Mouse (Mus musculus) urinary bladder, postnatal 4 days (tissue): Measurements from ENCODE around the gene Camta1.
"Not testable (repeated sequence)": the region's sequence is repeated elsewhere in the genome, so short reads cannot be mapped to it uniquely, and the experiment has no call there.

Experiments
- DNase-seq, 2 experiments: peaks; one replicate each; pipeline ENCODE4 v3.0.0; 2021 to 2022; ENCODE audit warnings: low spot score in 2 of 2

The Camta1 gene

GRCm38 (mm10) chr4:150927789-150928188 lies 933.9 kb downstream of the Camta1 start:
- DNase-seq, result no peak

- DNase-seq, result no peak
Measured at GRCm38 (mm10) chr4:150926924-150927705, 934.6 kb downstream of the Camta1 start.

- DNase-seq, result no peak
Measured at GRCm38 (mm10) chr4:150925923-150926322, 935.8 kb downstream of the Camta1 start.

- no peak for DNase-seq
Measured at GRCm38 (mm10) chr4:150924936-150925335, 936.7 kb downstream of the Camta1 start.

DNA sequence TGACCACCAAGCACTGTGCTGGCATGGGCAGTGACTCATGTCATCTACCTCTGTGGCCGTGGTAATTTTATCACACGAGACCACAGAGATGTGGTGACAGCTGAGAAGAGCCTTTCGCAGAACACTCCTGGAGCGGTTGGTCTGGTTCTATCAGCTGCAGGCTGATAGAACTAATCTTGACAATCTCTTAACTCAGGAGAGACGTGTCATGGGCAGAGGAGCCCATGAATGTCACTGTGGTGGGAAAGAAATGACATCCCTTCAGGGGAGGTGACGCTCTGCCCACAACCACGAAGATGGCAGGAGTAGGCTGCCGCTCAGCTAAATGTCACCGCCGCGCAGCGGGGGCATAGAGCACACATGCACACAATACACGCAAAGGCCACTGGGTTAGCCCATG lies 937.4 kb downstream of the Camta1 start:
- no peak for DNase-seq

- no peak for DNase-seq
Measured at GRCm38 (mm10) chr4:150921206-150921605, 940.5 kb downstream of the Camta1 start.

- no peak for DNase-seq
Measured at GRCm38 (mm10) chr4:150917336-150918027, 944.2 kb downstream of the Camta1 start.

DNA sequence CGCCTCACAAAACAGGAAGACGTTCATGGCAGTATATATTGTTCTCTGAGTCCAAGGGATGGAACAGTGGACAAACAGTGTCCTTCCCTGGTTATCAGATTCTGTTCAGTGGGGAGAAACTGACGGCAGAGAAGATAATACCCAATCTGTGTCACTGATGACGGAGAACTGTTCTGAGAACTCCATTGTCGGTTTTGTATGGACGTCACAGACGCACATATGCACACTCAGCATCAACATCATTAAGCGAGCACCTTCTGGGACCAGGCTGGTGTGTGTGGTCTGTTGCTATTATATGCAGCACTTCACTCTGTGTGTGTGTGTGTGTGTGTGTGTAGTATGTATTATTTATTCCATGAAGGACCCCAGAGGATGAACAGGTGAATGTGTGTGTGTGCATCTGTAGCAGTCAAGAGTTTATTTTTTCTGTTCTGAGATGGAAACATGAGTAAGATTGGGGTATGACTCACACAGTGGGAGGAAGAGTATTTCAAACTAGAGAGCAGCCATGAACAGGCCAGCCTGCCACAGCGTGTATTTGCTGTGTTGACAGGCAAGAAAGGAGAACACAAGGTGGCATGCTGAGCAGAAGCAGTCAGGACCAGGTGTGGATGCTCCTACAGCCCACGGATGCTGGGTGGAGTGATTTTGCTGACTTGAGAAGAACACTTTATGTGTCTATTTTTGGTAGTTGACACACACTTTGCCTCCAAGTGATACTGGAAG lies 946.3 kb downstream of the Camta1 start:
- DNase-seq, result no peak

DNA sequence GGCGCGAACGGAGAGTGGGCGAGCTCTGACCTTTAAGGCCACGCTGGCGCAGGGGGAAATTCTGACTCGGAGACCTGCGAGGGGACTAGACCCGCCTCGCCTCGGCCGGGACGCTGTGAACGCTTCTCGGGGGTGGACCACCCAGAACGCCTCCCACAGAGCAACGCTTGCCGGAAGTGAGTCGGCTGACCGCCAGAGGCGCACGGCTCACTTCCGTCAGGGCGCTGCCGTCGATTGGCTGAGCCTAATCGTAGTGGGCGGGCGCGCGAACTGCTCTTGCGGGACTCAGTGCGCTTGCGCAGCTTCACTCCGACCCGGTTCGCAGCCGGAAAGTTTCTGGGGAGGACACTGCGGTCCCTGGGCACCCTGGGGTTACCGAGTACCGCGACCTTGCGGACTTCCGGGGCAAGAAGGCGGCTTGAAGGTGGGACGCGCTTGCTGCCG lies 947.4 kb downstream of the Camta1 start, which contains the start of the genes Park7 and Tnfrsf9:
Gene Park7, minus strand, starts transcription at position 148 of the 444 bp plus-strand sequence.
Gene Tnfrsf9, plus strand, starts transcription at position 273 of the 444 bp plus-strand sequence.
- peak; percentile 95 to 96 for DNase-seq

- no peak for DNase-seq
Measured at GRCm38 (mm10) chr4:150913743-150914142, 947.9 kb downstream of the Camta1 start.

DNA sequence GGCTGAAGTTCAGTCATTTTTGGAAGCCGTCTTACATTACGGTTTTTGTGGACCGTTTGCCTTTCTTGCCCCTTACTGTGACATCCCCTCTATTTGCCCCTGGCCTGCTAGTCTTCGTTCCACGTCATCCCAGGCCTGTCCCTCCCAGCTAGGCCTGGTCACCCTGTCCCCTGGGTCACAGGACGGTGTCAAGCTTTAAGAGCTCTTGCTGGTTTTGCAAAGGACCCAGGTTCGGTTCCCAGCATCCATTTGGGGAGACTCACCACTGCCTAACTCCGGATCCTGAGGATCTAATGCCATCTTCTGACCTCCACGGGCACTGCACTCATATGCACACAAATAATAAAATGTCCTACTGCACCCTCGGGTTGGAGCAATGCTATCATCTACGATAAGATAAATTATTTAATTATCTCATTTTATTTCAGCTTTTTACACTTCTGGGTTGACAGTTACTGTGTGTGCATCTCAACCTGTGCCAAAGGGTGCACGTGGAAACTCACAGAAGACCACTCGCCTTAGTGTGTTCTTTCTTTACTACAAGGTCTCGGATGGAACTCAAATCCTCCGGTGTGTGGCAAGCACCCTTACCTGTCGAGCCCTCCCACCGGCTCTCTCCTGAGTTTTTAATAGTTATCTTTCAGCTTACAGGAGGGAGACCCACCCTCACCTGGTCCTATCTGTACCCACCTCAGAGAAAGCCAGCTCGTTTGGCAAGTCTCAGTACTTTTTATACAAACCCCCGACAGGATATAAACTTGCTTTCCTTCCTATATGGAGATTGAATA lies 951.3 kb downstream of the Camta1 start:
- DNase-seq, result no peak

GRCm38 (mm10) chr4:150909451-150910156 lies 952.1 kb downstream of the Camta1 start:
- DNase-seq, result peak; percentile 99

GRCm38 (mm10) chr4:150908512-150908911 lies 953.2 kb downstream of the Camta1 start:
- DNase-seq, result not testable (repeated sequence)

- DNase-seq, result no peak
Measured at GRCm38 (mm10) chr4:150907099-150907498, 954.6 kb downstream of the Camta1 start.

DNA sequence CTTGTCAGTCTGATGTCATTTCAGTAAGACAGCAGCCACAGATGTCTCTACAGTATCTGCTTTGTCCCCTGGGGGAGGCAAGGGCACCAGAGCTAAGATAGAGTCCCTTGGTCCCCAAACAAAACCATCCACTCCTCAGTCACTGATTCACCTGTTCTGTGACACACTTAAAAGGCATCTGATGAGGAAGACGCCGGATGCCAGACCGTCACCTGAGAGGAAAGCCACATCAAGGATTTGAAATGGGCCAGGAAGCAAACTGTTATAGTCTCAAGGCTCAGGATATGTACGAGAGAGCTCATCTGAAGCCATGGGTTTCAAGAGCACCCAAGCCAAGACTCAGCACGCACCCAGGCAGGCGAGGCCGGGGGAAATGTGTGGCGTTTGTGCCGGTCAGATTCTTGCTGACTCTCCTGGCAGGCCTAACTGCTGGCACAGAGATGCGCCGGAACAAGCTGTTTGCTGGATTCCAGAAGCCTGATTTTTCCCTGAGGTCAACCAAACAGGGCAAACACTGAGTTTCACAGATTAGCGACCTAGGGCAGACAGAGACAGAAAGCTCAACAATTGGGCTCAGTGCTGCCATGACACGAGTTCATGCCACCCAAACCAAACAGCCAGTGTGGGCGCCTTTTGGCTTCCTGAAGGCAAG lies 958.5 kb downstream of the Camta1 start:
- no peak for DNase-seq

DNA sequence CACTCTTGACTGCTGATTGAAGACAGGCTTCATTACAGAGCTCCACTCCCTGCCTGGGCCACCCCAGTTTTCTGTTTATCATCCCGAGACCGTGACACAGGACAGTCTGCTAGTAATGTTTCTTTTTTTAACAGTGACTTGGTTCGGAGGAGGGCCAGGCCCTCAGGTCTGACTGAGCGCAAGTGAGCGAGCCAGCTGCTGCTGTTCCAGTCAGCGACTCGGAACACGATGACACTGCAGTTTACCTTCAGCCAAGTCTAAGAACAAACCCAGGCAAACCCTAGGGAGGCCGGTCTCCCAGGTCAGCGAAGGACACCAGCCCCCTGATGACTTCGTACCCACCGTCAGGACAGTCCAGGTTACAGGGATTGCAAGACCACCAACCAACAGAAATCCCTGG lies 959.6 kb downstream of the Camta1 start:
- no peak for DNase-seq

DNA sequence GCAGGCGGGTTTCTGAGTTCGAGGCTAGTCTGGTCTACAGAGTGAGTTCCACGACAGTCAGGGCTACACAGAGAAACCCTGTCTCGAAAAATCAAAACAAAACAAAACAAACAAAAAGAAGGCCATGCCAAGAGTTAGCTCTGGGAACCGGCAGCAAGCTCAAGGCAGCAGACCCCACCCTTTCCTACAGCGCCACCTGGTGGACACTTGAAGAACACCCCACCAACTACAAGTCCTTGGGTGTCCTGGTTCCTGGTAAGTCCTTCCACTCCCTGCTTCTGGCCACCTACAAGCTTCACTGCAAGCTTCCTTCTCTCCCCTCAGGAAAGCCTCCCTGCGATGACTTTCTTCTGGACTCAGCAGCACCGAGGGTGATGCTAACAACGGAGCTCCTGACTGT lies 960.0 kb downstream of the Camta1 start:
- DNase-seq, result peak; percentile 61 to 77

GRCm38 (mm10) chr4:150900486-150900885 lies 961.2 kb downstream of the Camta1 start:
- no peak for DNase-seq

DNA sequence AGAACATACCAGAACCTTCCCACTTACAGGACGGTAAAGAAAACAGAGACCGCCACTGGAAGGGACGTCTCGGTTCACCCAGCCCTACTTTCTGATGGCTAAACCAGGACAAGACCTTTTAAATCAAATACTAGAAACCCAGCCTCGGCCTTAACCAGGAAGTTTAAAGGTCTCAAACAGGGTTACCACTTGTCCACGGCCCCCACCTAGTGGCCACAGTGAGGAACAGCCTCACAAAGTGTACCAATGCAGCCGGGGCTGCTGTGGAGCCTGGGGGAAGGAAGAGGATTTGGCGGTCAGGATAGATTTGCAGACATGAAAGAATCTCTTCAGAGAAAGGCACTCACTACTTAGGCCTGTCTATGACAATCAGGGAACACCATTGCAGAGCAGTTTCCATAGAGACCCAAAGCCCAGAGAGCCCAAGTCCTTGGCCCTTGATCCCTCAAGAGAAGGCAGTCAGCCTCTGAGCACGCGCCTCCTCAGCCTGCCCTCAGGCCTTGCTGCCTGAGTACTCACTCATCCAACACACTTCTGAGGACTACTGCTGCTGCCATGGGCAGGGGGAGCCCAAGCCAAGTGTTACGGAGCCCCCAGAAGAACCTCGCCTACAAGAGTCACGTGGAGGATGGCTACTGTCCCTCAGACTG lies 962.8 kb downstream of the Camta1 start:
- DNase-seq, result peak; percentile 57 to 75
